Comparison of ENCODE assay signal across 9 mouse cellular contexts in genomic region chr7:73423236-73423635, GRCm38 (mm10). TPM values are rescaled to one million over a fixed set of nuclear protein-coding genes. Genes with fewer than 3 reads are reported as not detected.
A peak's percentile ranks its signal among the peaks of the same experiment; 100 is the strongest.
DNase-seq lines count a peak whose midpoint lies in the region; ATAC-seq lines count a peak whose summit lies in the region.
"Had no signal": no experiment of that assay in that cellular context is flagged by ENCODE, and none has a peak within 500 bp of the region (broad histone marks: within the 10 kb centered on the region; RNA-seq: fewer than 3 reads in every experiment).

No protein-coding gene starts in this region.

- DNase-seq in forebrain, embryonic 10.5 days (ENCODE audit: extremely low spot score, low spot score) = no peak
- peak; percentile 35 to 55 for DNase-seq in kidney, postnatal 25 days
- no peak for DNase-seq in kidney, postnatal 14 days
- DNase-seq in brain, adult 2 months (ENCODE audit: low read depth, low spot score) = peak; percentile 81
- no peak for DNase-seq in thymus, postnatal 14 days
- DNase-seq in testis, postnatal 14 days (ENCODE audit: low spot score) = no peak

- no peaks in the 10 kb centered on the region for H3K9me3 ChIP-seq in forebrain, embryonic 10.5 days
- H3K9me3 ChIP-seq in forebrain, embryonic 16.5 days (ENCODE audit: control insufficient read depth, low read length) = no peaks in the 10 kb centered on the region
- no peaks in the 10 kb centered on the region for H3K9me3 ChIP-seq in neural tube, embryonic 14.5 days (ENCODE audit: control insufficient read depth, low read length)
- H3K9me3 ChIP-seq: stomach, embryonic 15.5 days had no signal

- H3K9ac ChIP-seq in forebrain, embryonic 16.5 days (replicated peaks; ENCODE audit: low read depth, low read length) = no peak overlapping the region
- no peak overlapping the region for H3K9ac ChIP-seq in neural tube, embryonic 14.5 days (replicated peaks; ENCODE audit: low read depth, low read length)
- H3K9ac ChIP-seq: stomach, embryonic 15.5 days had no signal

- H3K27me3 ChIP-seq in forebrain, embryonic 10.5 days (ENCODE audit: poor library complexity, severe bottlenecking) = no peaks in the 10 kb centered on the region
- H3K27me3 ChIP-seq in forebrain, embryonic 16.5 days (replicated peaks; ENCODE audit: control insufficient read depth, insufficient read depth, low read length) = no peaks in the 10 kb centered on the region
- no peaks in the 10 kb centered on the region for H3K27me3 ChIP-seq in neural tube, embryonic 14.5 days (ENCODE audit: control insufficient read depth, insufficient read depth, low read length)
- H3K27me3 ChIP-seq: stomach, embryonic 15.5 days had no signal

- peaks cover 59% of the 10 kb centered on the region for H3K36me3 ChIP-seq in forebrain, embryonic 10.5 days (replicated peaks)
- peaks cover 11% of the 10 kb centered on the region for H3K36me3 ChIP-seq in forebrain, embryonic 16.5 days (ENCODE audit: control insufficient read depth, insufficient read depth)
- peaks cover 15% of the 10 kb centered on the region; the same call in 1 of the 2 replicates for H3K36me3 ChIP-seq in neural tube, embryonic 14.5 days (ENCODE audit: control insufficient read depth, insufficient read depth, low read length)

- no peak for ATAC-seq in forebrain, embryonic 16.5 days
- no peak for ATAC-seq in neural tube, embryonic 14.5 days (ENCODE audit: low read depth)

- no peak overlapping the region for H3K4me3 ChIP-seq in forebrain, embryonic 10.5 days
- H3K4me3 ChIP-seq in forebrain, embryonic 16.5 days (replicated peaks; ENCODE audit: low read length) = no peak overlapping the region
- no peak overlapping the region for H3K4me3 ChIP-seq in neural tube, embryonic 14.5 days (ENCODE audit: low read depth, low read length)
- H3K4me3 ChIP-seq: stomach, embryonic 15.5 days had no signal

- no peak overlapping the region for H3K4me2 ChIP-seq in forebrain, embryonic 16.5 days (ENCODE audit: low read length)
- no peak overlapping the region for H3K4me2 ChIP-seq in neural tube, embryonic 14.5 days (ENCODE audit: low read depth, low read length)
- H3K4me2 ChIP-seq: stomach, embryonic 15.5 days had no signal

- WGBS in forebrain, embryonic 10.5 days = 85% methylated on average over 13 of the region's 13 CpGs
- WGBS in forebrain, embryonic 16.5 days = 75% methylated on average over 13 of the region's 13 CpGs
- 72% methylated on average over 13 of the region's 13 CpGs for WGBS in neural tube, embryonic 14.5 days

- peak overlapping the region; percentile 26; the same call in 1 of the 2 replicates for H3K27ac ChIP-seq in forebrain, embryonic 10.5 days
- H3K27ac ChIP-seq in forebrain, embryonic 16.5 days (ENCODE audit: low read length) = no peak overlapping the region
- 0 out of 2 replicates have a peak overlapping the region, but pooled peaks have one; percentile 34 for H3K27ac ChIP-seq in neural tube, embryonic 14.5 days (ENCODE audit: low read depth, low read length)

- peaks cover 69% of the 10 kb centered on the region for H3K4me1 ChIP-seq in forebrain, embryonic 10.5 days
- peaks cover 27% of the 10 kb centered on the region for H3K4me1 ChIP-seq in forebrain, embryonic 16.5 days (replicated peaks; ENCODE audit: control insufficient read depth, insufficient read depth, low read length)
- H3K4me1 ChIP-seq in neural tube, embryonic 14.5 days (ENCODE audit: control insufficient read depth, insufficient read depth, low read length) = 0 out of 2 replicates have a peak, but pooled peaks cover 6% of the 10 kb centered on the region

RNA-seq across cellular contexts. Expression of gene Rgma, which starts 47.9 kb away (rescaled TPM):
- 26.2 and 26.8 TPM in 2 replicates for polyA plus RNA-seq in forebrain, embryonic 10.5 days (2016; fragmentation: Nextera tagmentation; extraction: Ambion mirVana)
- 22.2 and 23.1 TPM in 2 replicates for polyA plus RNA-seq in forebrain, embryonic 16.5 days (2015; fragmentation: Nextera tagmentation; extraction: Ambion mirVana)
- polyA plus RNA-seq in neural tube, embryonic 14.5 days (2014; fragmentation: Nextera tagmentation; extraction: Ambion mirVana) = 46.6 and 58.4 TPM in 2 replicates

Comparison
In these comparisons a context has a peak if more than half of its experiments do, and no peak if none do; other contexts are left out.
1. DNase-seq: peak in kidney, postnatal 25 days (2 of 2) and brain, adult 2 months (single experiment); none in forebrain, embryonic 10.5 days (single experiment), kidney, postnatal 14 days (single experiment), thymus, postnatal 14 days (single experiment) and testis, postnatal 14 days (single experiment).